Mouse (Mus musculus) right cerebral cortex, postnatal 36 days (tissue): Measurements from ENCODE around the gene Map3k4.
A peak's percentile ranks its signal among the peaks of the same experiment; 100 is the strongest.

ENCODE experiments used
- DNase-seq, 2 experiments: peaks; one replicate each; pipeline ENCODE4 v3.0.0; 2022; ENCODE audit warnings: low spot score in 2 of 2, mixed read lengths in 1 of 2

Gene Map3k4

GRCm38 (mm10) chr17:12271805-12272204, 46.8 kb downstream of the Map3k4 start:
- DNase-seq: no peak

- no peak for DNase-seq
Observed at GRCm38 (mm10) chr17:12268538-12268937, 50.1 kb downstream of the Map3k4 start.

- no peak for DNase-seq
Observed at GRCm38 (mm10) chr17:12268091-12268490, 50.5 kb downstream of the Map3k4 start.

- DNase-seq: peak; percentile 61 to 62
Observed at GRCm38 (mm10) chr17:12265969-12266925, 52.3 kb downstream of the Map3k4 start.

GRCm38 (mm10) chr17:12264293-12264692, 54.3 kb downstream of the Map3k4 start:
- no peak for DNase-seq

GRCm38 (mm10) chr17:12263787-12264186, 54.8 kb downstream of the Map3k4 start:
- DNase-seq: no peak

- no peak for DNase-seq
Observed at GRCm38 (mm10) chr17:12262851-12263250, 55.7 kb downstream of the Map3k4 start.

- no peak for DNase-seq
Observed at GRCm38 (mm10) chr17:12261887-12262286, 56.7 kb downstream of the Map3k4 start.

GRCm38 (mm10) chr17:12261376-12261775, 57.2 kb downstream of the Map3k4 start:
- no peak for DNase-seq

GRCm38 (mm10) chr17:12259957-12260356, 58.6 kb downstream of the Map3k4 start:
- no peak for DNase-seq

- DNase-seq: no peak
Observed at GRCm38 (mm10) chr17:12258517-12258916, 60.1 kb downstream of the Map3k4 start.

- DNase-seq: no peak
Observed at GRCm38 (mm10) chr17:12256142-12256541, 62.5 kb downstream of the Map3k4 start.

GRCm38 (mm10) chr17:12250581-12250980, 68.0 kb downstream of the Map3k4 start:
- no peak for DNase-seq

- no peak for DNase-seq
Observed at GRCm38 (mm10) chr17:12249783-12250504, 68.7 kb downstream of the Map3k4 start.

- DNase-seq: no peak
Observed at GRCm38 (mm10) chr17:12240701-12241100, 77.9 kb downstream of the Map3k4 start.

GRCm38 (mm10) chr17:12232724-12233123, 85.9 kb downstream of the Map3k4 start:
- no peak for DNase-seq

- DNase-seq: no peak
Observed at GRCm38 (mm10) chr17:12231087-12231486, 87.5 kb downstream of the Map3k4 start.

GRCm38 (mm10) chr17:12230167-12230566, 88.4 kb downstream of the Map3k4 start:
- DNase-seq: no peak

- DNase-seq: no peak
Observed at GRCm38 (mm10) chr17:12229756-12230155, 88.8 kb downstream of the Map3k4 start.

- no peak for DNase-seq
Observed at GRCm38 (mm10) chr17:12228471-12228870, 90.1 kb downstream of the Map3k4 start.

GRCm38 (mm10) chr17:12228001-12228400, 90.6 kb downstream of the Map3k4 start:
- no peak for DNase-seq

- DNase-seq: no peak
Observed at GRCm38 (mm10) chr17:12226551-12226950, 92.0 kb downstream of the Map3k4 start.

GRCm38 (mm10) chr17:12225227-12225626, 93.4 kb downstream of the Map3k4 start:
- DNase-seq: no peak
